Mouse (Mus musculus) cortical plate, adult 2 months (tissue): ENCODE results near the gene Nkpd1. TPM values are rescaled to one million over a fixed set of nuclear protein-coding genes. Genes with fewer than 3 reads are reported as not detected.
A peak's percentile ranks its signal among the peaks of the same experiment; 100 is the strongest.

Source experiments
- H3K27ac ChIP-seq: fragments of 200-500 bp; 2 replicates; pipeline ENCODE4 v1.5.1; 2012; ENCODE audit warnings: low read length, control low read depth, inconsistent platforms; ENCODE audit not compliant: insufficient read depth
- H3K4me1 ChIP-seq: fragments of 200-500 bp; 2 replicates; pipeline ENCODE4 v1.6.1; 2011; ENCODE audit warnings: low read length; ENCODE audit not compliant: control insufficient read depth, insufficient read depth
- H3K4me3 ChIP-seq: fragments of 200-500 bp; 2 replicates; pipeline ENCODE4 v1.5.1; 2011; ENCODE audit warnings: mild to moderate bottlenecking, low read length, control low read depth; ENCODE audit not compliant: insufficient read depth
- CTCF ChIP-seq: fragments of 200-500 bp; IDR thresholded peaks from 2 replicates; pipeline ENCODE4 v1.5.1; 2011; ENCODE audit warnings: mild to moderate bottlenecking, control low read depth, low read length; ENCODE audit not compliant: insufficient read depth; ENCODE audit errors: extremely low read depth
- POLR2A ChIP-seq: fragments of 200-500 bp; IDR thresholded peaks from 2 replicates; pipeline ENCODE4 v1.6.1; 2011; ENCODE audit warnings: mild to moderate bottlenecking, low read length, control low read depth; ENCODE audit not compliant: insufficient read depth; ENCODE audit errors: extremely low read depth
- polyA plus RNA-seq: library from polyadenylated mRNA; depleted of rRNA; stranded (reverse); fragments of >200 nt; gene quantifications from 2 replicates; pipeline ENCODE4 v1.2.3, GENCODE M21; 2012

Gene Nkpd1
- polyA plus RNA-seq, 1 experiment = 1.1 TPM

DNA sequence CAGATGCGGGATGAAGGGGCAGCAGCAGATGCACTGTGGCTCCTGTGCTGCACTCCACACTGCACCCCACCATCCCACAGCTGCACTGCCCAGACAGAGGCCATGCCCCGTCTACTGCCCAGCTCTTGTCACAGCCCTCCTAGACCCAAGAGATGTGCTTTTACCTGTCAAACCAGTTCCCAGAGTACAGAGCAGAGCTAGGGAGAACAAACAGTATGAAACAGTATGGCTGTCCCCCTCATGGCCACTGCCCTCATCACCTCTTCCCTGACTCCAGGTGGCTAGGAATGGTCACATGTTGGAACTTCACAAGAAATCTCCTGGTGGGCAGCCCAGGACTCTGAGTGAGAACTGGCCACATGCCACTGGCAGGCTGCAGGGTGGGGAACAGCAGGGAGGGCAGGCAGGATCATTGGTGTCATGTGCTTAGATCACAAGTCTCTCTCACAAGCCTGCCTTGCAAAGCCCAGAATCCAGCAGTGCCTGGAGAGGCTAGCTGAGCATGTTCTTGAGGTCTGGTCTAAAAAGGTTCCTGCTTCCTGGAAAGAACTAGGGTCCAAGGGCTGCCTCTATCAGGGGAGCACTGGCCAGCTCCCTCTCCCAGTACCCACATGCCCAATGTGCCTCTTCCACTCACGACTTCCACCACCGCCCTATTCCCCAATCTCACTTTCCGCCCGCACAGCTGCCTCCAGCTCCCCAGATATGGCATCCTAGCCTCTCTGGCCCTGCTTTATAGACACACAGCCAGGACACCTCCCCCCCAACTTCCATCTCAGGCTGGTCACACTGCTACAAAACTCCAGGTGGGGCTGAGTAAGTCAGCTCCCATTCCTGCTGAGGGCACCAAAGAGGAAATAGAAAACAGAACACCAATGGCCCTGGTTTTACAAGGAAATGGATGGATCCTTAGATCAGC lies 40.6 kb downstream of the Nkpd1 start:
- Histone ChIP-seq H3K27ac (no peak overlapping the region), H3K4me3 (no peak overlapping the region; the same call in 1 of the 2 replicates)
- 0 out of 2 replicates have a peak, but pooled peaks have one; percentile 10 for TF ChIP-seq POLR2A
- no peak for TF ChIP-seq CTCF

DNA sequence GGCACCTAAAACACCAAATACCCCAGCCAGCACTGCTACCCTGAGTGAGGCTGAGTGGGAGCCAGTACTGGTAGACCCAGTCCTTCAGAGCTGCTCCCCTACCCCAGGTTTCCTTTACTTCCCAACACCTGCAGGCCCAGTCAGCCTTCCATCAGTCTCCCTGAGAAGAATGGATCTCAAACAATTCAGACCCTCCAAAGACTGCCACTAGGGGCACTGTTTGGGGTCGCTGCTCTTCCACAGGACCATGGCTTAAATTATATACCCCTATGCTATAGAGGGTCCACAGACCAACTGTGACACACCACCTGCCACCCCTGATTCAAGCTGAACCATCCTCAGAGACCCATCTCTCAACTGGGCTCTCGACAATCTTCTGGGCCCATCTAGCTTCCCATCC lies 41.3 kb downstream of the Nkpd1 start:
- TF ChIP-seq POLR2A = no peak
- peak; percentile 28; the same call in 1 of the 2 replicates for TF ChIP-seq CTCF
- H3K4me3 ChIP-seq = peak overlapping the region; percentile 79; the same call in 1 of the 2 replicates
- peaks cover 26% of the 10 kb centered on the region for H3K4me1 ChIP-seq
- no peak overlapping the region for H3K27ac ChIP-seq

More for the DNA sequence above, 40.6 kb downstream of the Nkpd1 start:
- peaks cover 32% of the 10 kb centered on the region for H3K4me1 ChIP-seq

DNA sequence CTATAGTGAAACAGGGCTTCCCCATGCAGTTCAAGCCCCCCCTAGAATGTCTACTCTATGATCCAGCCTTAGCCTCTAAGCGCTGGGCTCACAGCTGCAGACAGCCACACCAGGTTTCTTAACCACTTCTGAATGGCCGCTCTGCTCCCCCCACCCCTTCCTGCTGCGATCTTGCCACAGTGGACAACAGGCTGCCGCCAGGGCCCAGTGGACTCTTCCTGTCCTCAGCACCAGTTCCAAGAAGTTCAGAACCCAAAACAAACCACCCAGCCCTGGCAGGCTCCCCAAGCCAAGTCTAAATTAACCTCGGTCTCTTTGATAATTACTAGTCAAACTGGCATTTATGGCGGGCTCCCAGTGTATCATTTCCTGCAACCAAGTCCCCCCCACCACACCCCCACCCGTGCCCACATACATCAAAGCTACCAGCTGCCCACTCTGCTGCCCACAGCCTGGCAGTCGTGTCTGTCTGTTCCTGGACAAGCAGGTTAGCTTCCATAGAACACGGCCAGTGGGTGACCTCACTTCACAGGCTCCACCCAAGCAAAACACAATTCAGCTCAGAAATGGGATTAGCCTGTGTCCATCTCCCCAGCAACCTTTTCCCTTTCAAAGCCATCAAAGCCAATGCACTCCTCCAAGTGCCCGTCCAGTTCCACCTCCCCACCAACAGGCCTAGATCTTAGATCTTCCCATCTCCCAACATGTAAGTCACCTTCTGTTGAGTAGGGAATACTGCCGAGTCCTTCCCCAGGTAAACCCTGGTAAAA lies 43.0 kb downstream of the Nkpd1 start:
- H3K27ac ChIP-seq = 0 out of 2 replicates have a peak overlapping the region, but pooled peaks have one; percentile 27
- peak overlapping the region; percentile 79 for H3K4me3 ChIP-seq
- peaks cover 19% of the 10 kb centered on the region for H3K4me1 ChIP-seq
- no peak for TF ChIP-seq CTCF
- TF ChIP-seq POLR2A = no peak

DNA sequence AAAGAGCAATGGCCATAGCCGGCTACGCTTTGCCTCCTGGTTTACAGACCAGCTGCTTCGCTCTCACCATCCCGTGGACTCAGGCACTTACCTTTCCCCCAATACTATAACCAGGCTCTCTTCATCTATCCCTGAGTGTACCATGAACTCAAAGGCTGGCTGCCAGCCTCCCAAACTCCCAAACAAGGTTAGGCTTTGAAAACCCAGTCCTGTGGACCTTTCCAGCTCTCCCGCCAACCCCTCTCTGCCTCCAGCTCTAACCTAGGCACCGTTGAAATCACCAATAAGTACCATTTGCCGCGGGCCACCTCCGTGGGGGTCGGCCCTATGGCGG lies 43.8 kb downstream of the Nkpd1 start:
- H3K4me1 ChIP-seq = peaks cover 18% of the 10 kb centered on the region
- peak overlapping the region; percentile 79 for H3K4me3 ChIP-seq
- no peak for TF ChIP-seq POLR2A
- no peak for TF ChIP-seq CTCF
- peak overlapping the region; percentile 99 for H3K27ac ChIP-seq

DNA sequence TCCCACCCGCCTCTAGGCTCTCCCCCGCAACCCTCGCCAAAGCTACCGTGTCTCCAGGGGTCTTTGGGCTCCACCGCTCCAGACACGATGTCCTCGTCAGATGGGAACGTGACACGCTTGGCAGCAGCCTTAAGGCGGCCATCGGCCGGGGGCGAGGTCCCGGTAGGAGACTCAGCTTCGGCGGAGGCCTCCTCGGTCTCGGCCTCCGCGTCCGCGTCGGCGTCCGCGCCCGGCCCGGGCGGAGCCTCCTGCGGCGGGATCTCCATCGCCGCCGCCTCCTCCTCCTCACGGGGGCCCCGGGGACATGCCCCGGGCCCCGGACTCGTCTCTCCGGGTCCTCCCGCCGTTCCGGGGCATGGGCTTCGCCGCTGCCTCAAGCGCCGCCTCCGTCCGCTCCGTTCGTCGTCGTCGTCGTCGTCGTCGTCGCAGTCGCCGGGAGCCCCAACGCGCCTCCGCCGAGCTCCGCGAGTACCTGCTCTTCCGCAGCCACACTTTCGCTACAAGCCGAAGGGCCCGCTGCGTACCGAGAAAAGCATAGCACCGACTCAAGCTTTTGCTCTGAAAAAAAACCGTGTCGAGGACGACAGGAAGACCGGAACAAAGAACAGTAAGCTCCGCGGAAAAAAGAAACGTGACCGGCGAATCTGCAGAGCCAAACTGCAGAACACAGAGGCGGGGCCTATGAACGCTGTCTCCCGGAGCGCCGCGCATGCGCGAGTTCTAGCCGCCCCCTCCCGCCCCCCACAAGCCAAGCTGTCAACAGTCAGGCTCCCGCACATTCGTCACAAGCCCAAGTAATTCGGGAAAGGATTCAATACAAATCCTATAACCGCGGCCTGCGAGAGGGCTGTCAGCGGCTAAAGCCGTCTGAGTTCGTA lies 44.4 kb downstream of the Nkpd1 start:
- TF ChIP-seq CTCF (no peak), POLR2A (peak; percentile 72)
- Histone ChIP-seq H3K4me1 (peaks cover 12% of the 10 kb centered on the region), H3K4me3 (peak overlapping the region; percentile 79), H3K27ac (peak overlapping the region; percentile 99)

DNA sequence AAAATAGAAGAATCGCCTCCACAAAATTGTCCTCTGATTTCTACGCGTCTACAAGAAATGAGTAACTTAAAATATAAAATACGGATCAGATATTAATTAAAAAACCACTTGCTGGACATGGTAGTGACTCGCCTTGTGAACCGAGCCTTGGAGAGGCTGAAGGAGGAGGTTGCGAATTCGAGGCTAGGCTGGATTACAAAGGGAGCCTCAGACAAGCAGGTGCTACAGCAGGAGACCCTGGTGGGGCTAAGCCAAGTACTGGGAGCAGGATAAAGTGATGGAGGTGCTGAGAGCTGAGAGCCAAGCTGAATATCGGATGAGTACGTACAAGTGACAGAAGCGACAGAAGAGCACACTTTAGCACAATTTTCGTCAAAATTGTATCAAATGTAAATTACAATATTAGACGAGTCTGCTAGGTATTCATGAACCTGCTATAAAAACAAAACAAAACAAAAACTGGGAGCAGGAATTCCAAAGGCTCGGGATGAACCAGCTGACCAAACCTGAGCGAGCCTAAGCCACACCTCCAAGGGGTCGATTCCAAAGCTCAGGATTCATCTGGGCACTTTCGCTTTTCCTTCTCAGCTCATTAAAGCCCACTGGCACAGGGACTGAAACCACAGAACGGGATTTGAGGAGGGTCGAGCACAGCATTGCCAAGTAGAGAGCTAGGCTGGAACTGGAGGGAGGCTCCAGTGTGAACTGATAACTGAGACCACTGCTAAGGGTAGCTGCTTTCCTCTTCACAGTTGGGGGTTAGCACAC lies 45.2 kb downstream of the Nkpd1 start, which contains the start of gene Ppp1r37:
Ppp1r37 (minus strand) TSS at position 434 of the 768 bp plus-strand sequence.
- peak within 1 kb of the TSS; percentile 99 for H3K27ac ChIP-seq
- peaks cover 8% of the 10 kb centered on the region for H3K4me1 ChIP-seq
- TF ChIP-seq POLR2A = no peak
- TF ChIP-seq CTCF = no peak
- H3K4me3 ChIP-seq = peak within 1 kb of the TSS; percentile 79

DNA sequence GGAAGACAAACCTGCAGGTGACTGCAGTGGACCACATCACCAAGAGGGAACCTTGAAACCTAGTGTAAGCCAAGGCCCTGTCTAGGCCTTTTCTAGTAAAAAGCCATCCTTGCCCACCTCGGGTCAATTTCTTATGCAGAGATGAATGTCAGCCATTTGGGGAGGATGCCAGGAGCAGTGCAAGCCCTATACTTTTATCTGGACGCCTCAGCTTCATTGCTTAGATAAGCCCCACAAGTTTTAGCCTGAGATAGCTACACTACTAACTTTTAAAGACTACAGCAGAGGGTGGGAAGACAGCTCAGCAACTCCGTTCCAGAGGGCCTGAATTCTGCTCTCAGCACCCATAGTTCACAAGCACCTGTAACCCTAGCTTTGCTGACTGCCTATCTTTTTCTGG lies 46.2 kb downstream of the Nkpd1 start:
- TF ChIP-seq POLR2A = no peak
- no peak for TF ChIP-seq CTCF
- no peak overlapping the region for H3K4me3 ChIP-seq
- peaks cover 8% of the 10 kb centered on the region for H3K4me1 ChIP-seq
- H3K27ac ChIP-seq = no peak overlapping the region

DNA sequence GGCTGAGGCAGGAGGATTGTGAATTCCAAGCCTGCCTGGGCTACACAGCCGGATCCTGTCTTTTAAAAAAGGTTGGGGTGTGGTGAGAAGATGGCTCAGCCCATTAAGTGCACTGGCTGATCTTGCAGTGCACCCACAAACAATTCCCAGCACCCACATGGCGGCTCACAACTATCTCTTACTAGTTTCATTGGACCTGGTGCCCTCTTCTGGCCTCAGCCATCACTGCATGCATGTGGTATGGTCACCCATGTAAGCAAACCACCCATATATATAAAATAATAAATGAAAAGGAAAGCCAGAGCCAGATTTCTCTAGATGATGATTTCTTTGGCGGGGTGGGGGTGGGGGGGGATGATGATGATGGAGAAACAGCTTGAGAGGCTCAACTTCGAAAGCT lies 46.8 kb downstream of the Nkpd1 start:
- Histone ChIP-seq H3K4me1 (peaks cover 5% of the 10 kb centered on the region), H3K27ac (no peak overlapping the region), H3K4me3 (no peak overlapping the region)
- TF ChIP-seq POLR2A (no peak), CTCF (peak; percentile 25)
